Mouse (Mus musculus) forebrain, embryonic 10.5 days (tissue): ENCODE results near the gene Mark4. TPM values are rescaled to one million over a fixed set of nuclear protein-coding genes. Genes with fewer than 3 reads are reported as not detected.
A peak's percentile ranks its signal among the peaks of the same experiment; 100 is the strongest.

Source experiments
- DNase-seq: peaks from one replicate; pipeline ENCODE4 v3.0.0-alpha.2; 2017; ENCODE audit warnings: low spot score; ENCODE audit errors: extremely low spot score
- H3K27ac ChIP-seq: fragments of 300-500 bp; sonication (generic); 2 replicates; pipeline ENCODE4 v1.5.1; 2016; ENCODE audit warnings: mild to moderate bottlenecking
- H3K27me3 ChIP-seq: fragments of 300-500 bp; sonication (generic); 2 replicates; pipeline ENCODE4 v1.6.1; 2016; ENCODE audit warnings: mild to moderate bottlenecking; ENCODE audit not compliant: poor library complexity, severe bottlenecking
- H3K36me3 ChIP-seq: fragments of 300-500 bp; sonication (generic); replicated peaks from 2 replicates; pipeline ENCODE4 v1.6.1; 2016; ENCODE audit warnings: mild to moderate bottlenecking, moderate library complexity
- H3K4me1 ChIP-seq: fragments of 300-500 bp; sonication (generic); 2 replicates; pipeline ENCODE4 v1.6.1; 2016
- H3K4me3 ChIP-seq: fragments of 300-500 bp; sonication (generic); 2 replicates; pipeline ENCODE4 v1.5.1; 2016; ENCODE audit warnings: mild to moderate bottlenecking, moderate library complexity
- H3K9me3 ChIP-seq: fragments of 300-500 bp; sonication (generic); 2 replicates; pipeline ENCODE4 v1.6.1; 2016; ENCODE audit warnings: mild to moderate bottlenecking, moderate library complexity
- WGBS: fragments of 180-500 bp; shearing (Covaris S2); methylation state at CpG from one replicate; pipeline ENCODE4 v1.1.7; 2016; 5-methylcytosine and 5-hydroxymethylcytosine counted together
- polyA plus RNA-seq: library from polyadenylated mRNA; unstranded; fragments of >200 nt; fragmentation: Nextera tagmentation; extraction: Ambion mirVana; gene quantifications from 2 replicates; pipeline ENCODE4 v1.2.1, GENCODE M21; 2016

Mark4 gene
- polyA plus RNA-seq: 5.7 and 6.5 TPM in 2 replicates

GRCm38 (mm10) chr7:19458591-19459111, at the start of gene Mark4:
Gene Mark4, minus strand, starts transcription at chr7:19458821.
- Histone ChIP-seq H3K27me3 (peaks cover 25% of the 10 kb centered on the region), H3K4me1 (peaks cover 51% of the 10 kb centered on the region), H3K4me3 (peak within 1 kb of the TSS; percentile 94), H3K9me3 (no peaks in the 10 kb centered on the region), H3K27ac (peak within 1 kb of the TSS; percentile 90), H3K36me3 (peaks cover 29% of the 10 kb centered on the region)
- 1% methylated on average over 30 of the region's 42 CpGs for WGBS
- peak; percentile 88 for DNase-seq

DNA sequence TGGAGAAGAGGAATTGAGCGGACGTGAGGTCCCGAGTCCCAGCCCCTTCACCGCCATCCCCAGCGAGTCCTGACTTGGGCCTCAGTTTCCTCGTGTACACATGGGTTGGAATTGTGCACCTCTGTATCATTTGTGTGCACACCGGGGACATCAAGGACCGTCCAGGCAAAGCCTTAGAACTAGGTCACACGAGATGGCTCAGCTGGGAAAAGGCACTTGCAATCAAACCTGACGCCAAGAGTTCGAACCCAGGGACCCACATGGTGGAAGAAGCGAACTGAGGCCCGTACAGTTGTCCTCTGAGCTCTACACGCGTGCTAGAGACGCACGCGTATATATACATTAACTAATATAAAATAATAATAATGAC, 49.0 kb upstream of the Mark4 start:
- peaks cover 31% of the 10 kb centered on the region for H3K4me1 ChIP-seq
- DNase-seq: no peak
- H3K27me3 ChIP-seq: peaks cover 9% of the 10 kb centered on the region; the same call in 1 of the 2 replicates
- no peaks in the 10 kb centered on the region for H3K9me3 ChIP-seq
- peaks cover 7% of the 10 kb centered on the region; the same call in 1 of the 2 replicates for H3K36me3 ChIP-seq
- WGBS: 4% methylated on average over 18 of the region's 18 CpGs
- H3K27ac ChIP-seq: peak overlapping the region; percentile 88
- H3K4me3 ChIP-seq: peak overlapping the region; percentile 60

DNA sequence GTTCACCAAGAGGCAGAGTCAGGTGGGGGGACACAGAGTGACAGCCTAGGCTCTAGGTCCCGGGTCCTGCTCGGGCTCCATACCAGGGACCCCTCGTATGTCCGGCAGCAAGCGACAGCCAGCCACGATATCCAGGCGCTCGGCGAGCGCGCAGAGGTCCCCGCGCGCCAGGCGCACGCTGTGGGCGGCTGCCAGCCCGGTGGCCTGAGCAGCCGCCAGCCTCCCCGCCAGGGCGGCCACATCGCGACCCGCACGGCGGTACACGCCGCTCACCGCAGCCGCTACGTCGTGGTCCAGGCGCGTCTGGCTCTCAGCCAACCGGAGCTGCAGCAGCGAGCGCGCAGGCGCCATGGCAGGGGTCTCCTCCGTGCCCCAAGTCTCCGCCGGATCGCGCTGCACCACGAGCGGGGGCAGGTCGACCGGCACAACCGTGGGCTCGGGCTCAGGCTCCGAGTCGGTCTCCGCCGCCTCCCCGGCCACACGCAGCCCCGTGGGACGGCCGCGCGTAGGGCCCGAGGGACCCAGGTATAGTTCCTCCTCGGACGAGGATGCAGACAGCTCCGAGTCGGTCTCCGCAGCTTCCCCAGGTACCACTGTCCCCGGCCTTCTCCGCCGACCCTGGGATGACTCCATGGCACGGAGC, 48.5 kb upstream of the Mark4 start:
- Histone ChIP-seq H3K4me1 (peaks cover 31% of the 10 kb centered on the region), H3K9me3 (no peaks in the 10 kb centered on the region), H3K27ac (peak overlapping the region; percentile 88), H3K36me3 (peaks cover 7% of the 10 kb centered on the region; the same call in 1 of the 2 replicates), H3K4me3 (peak overlapping the region; percentile 60), H3K27me3 (peaks cover 9% of the 10 kb centered on the region; the same call in 1 of the 2 replicates)
- peak; percentile 76 for DNase-seq
- WGBS: under 1% methylated on average over 71 of the region's 71 CpGs

- WGBS: 24% methylated on average over 6 of the region's 6 CpGs
- Histone ChIP-seq H3K4me1 (peaks cover 31% of the 10 kb centered on the region), H3K4me3 (peak overlapping the region; percentile 60), H3K27me3 (peaks cover 9% of the 10 kb centered on the region; the same call in 1 of the 2 replicates), H3K9me3 (no peaks in the 10 kb centered on the region), H3K36me3 (peaks cover 5% of the 10 kb centered on the region; the same call in 1 of the 2 replicates), H3K27ac (no peak overlapping the region)
- no peak for DNase-seq
Measured at GRCm38 (mm10) chr7:19506326-19506725, 47.7 kb upstream of the Mark4 start.

- Histone ChIP-seq H3K4me3 (no peak overlapping the region), H3K4me1 (peaks cover 26% of the 10 kb centered on the region), H3K36me3 (no peaks in the 10 kb centered on the region), H3K9me3 (no peaks in the 10 kb centered on the region), H3K27me3 (peaks cover 9% of the 10 kb centered on the region; the same call in 1 of the 2 replicates), H3K27ac (no peak overlapping the region)
- DNase-seq: no peak
- 39% methylated on average over 5 of the region's 5 CpGs for WGBS
Measured at GRCm38 (mm10) chr7:19503481-19504068, 45.0 kb upstream of the Mark4 start.

GRCm38 (mm10) chr7:19501658-19502057, 43.0 kb upstream of the Mark4 start:
- Histone ChIP-seq H3K4me1 (peaks cover 12% of the 10 kb centered on the region), H3K27me3 (peaks cover 7% of the 10 kb centered on the region; the same call in 1 of the 2 replicates)

DNA sequence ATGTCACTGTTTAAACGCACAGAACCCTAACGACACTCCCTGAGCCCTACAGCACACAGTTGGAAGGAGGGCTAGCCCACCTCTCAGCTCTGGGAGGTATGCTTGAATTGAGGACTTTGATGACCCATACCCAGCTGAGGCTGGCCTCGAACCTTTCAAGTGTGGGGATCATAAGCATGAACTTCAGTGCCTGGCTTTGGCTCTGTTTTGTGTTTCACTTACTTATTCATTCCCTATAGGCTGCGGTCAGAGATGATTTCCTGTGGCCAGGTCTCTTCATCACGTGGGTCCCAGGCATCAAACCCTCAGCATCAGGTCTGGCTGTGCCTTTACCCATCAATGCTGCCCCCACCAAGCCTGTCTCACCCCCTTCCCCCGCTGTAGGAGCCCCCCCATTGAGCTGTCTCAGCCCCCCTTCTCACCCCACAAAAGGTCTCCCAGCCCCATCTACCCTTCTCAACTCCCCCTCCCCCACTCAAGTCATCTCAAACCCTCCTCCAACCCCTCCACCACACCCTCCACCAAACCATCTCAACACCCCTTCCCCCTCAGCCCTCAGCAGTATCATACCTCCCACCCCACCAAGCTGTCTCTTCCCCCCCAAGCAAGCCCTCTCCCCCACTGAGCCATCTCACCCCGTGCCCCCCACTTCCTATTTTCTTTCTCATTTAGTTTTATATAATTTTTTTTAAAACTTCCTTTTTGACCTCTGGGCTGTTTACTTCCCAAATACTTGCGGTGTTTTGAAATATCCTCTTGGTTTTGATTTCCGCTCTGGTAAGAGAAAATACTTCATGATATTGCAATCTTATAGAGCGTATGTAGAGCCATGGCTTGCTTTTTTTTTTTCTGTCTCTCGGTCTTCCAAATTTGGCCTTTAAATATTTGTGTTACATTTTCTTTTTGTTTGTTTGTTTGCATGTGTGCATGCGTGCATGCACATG, 42.1 kb upstream of the Mark4 start:
- WGBS: 76% methylated on average over 12 of the region's 12 CpGs
- Histone ChIP-seq H3K27me3 (no peaks in the 10 kb centered on the region), H3K9me3 (no peaks in the 10 kb centered on the region), H3K4me3 (no peak overlapping the region), H3K27ac (no peak overlapping the region), H3K4me1 (peaks cover 7% of the 10 kb centered on the region; the same call in 1 of the 2 replicates), H3K36me3 (no peaks in the 10 kb centered on the region)
- no peak for DNase-seq

More at GRCm38 (mm10) chr7:19501658-19502057, 43.0 kb upstream of the Mark4 start:
- Histone ChIP-seq H3K4me3 (no peak overlapping the region), H3K36me3 (no peaks in the 10 kb centered on the region), H3K9me3 (no peaks in the 10 kb centered on the region), H3K27ac (no peak overlapping the region)
- DNase-seq: no peak
- WGBS: 72% methylated on average over 4 of the region's 4 CpGs

DNA sequence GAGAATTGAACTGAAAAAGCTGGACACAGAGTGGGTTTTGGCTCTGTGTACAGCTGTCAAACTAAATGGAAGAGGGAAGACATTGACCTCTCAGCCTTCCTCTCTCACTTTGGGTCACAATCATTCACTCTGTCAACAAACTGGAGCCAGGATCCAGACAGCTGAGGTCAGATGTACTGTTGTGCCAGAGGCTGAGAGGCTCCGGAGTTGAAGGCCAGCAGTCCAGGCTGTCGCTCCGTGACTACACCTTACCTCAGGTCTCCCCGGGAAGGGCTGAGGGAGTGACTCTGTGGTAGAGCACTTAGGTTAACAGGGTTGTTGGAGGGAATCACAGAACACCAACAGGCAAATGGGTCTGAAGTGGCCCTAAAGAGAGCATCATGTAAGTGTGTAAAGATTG, 39.7 kb upstream of the Mark4 start:
- DNase-seq: no peak
- H3K36me3 ChIP-seq: no peaks in the 10 kb centered on the region
- WGBS: 89% methylated on average over 4 of the region's 4 CpGs
- no peak overlapping the region for H3K4me3 ChIP-seq
- no peaks in the 10 kb centered on the region for H3K9me3 ChIP-seq
- peaks cover 7% of the 10 kb centered on the region; the same call in 1 of the 2 replicates for H3K4me1 ChIP-seq
- H3K27me3 ChIP-seq: peaks cover 5% of the 10 kb centered on the region
- H3K27ac ChIP-seq: no peak overlapping the region

GRCm38 (mm10) chr7:19496214-19496555, 37.6 kb upstream of the Mark4 start:
- Histone ChIP-seq H3K4me1 (peaks cover 15% of the 10 kb centered on the region), H3K27me3 (peaks cover 27% of the 10 kb centered on the region), H3K9me3 (no peaks in the 10 kb centered on the region), H3K4me3 (no peak overlapping the region), H3K36me3 (no peaks in the 10 kb centered on the region), H3K27ac (no peak overlapping the region)
- 82% methylated on average over 5 of the region's 5 CpGs for WGBS
- DNase-seq: no peak

DNA sequence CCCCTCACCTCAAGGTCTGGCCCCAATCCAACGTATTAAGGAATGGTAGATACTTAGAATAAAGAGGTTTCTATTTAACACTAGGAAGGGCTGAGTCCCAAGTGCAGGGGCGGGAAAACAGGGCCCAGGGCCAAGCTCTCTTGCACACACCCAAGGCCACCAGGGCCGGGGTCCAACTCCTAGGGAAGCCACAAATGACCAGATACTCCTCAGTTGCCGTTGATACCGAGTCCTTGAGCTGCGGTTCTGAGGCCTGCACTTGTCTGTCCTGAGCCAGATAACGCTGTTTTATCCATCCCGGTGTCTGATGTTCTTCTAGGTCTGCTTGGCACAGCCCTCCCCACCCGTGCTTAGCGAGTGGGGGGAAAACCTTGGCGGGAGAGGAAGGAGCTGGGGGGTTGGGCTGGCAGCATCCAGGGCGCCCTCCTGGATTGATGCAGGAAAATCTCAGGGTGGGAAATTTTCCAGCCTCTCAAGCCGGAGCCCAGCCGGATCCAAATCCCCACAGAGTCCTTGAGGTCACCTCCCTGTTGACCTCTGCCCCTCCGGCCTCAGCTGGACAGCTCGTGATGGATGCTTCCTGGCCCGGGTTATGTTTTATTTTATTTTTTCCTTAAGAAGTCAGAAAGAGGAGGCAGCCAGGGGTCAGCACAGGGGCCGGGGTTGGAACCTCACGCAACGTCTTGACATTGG, 37.0 kb upstream of the Mark4 start:
- H3K36me3 ChIP-seq: no peaks in the 10 kb centered on the region
- H3K27ac ChIP-seq: no peak overlapping the region
- peaks cover 15% of the 10 kb centered on the region for H3K4me1 ChIP-seq
- no peaks in the 10 kb centered on the region for H3K9me3 ChIP-seq
- H3K27me3 ChIP-seq: peaks cover 32% of the 10 kb centered on the region
- no peak for DNase-seq
- 79% methylated on average over 20 of the region's 20 CpGs for WGBS
- H3K4me3 ChIP-seq: no peak overlapping the region

GRCm38 (mm10) chr7:19494751-19495474, 36.3 kb upstream of the Mark4 start:
- no peak for DNase-seq
- H3K27ac ChIP-seq: no peak overlapping the region
- no peaks in the 10 kb centered on the region for H3K9me3 ChIP-seq
- H3K4me3 ChIP-seq: no peak overlapping the region
- H3K36me3 ChIP-seq: no peaks in the 10 kb centered on the region
- WGBS: 81% methylated on average over 25 of the region's 25 CpGs
- peaks cover 15% of the 10 kb centered on the region for H3K4me1 ChIP-seq
- peaks cover 39% of the 10 kb centered on the region for H3K27me3 ChIP-seq
